Mouse (Mus musculus): ENCODE measurements around the gene Ehbp1. TPM values are rescaled to one million over a fixed set of nuclear protein-coding genes. Genes with fewer than 3 reads are reported as not detected.

The Ehbp1 gene
- polyA plus RNA-seq, 1 experiment from 2014 or later = 8.6 TPM

DNA sequence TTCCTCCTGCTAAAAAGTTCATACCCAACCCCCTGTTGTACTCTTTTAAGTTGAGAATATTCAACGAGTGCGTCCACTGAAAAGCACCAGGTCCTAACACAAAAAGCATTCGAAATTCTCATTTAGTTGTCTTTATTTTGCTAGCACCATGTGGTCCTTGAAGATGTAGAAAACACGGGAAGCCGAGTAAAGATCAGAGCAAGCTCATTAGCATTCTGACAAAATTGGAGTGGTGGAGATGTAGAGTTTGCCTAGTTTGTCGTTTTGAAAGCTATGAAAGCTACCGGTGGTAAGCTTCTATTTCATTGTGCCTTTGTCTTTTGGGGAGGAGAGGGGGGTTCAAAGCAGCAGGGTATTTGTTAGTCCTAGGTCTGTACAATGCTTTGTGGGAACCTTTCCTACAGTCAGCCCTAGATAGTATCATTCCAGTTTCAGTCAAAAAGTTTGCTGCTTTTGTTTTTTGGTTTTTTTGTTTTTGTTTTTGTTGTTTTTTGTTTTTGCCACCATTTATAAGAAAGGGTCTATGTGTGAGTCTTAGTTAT lies 307.5 kb downstream of the Ehbp1 start:
- H3K36me3 ChIP-seq = no peaks in the 10 kb centered on the region
- H3K9ac ChIP-seq = no peak overlapping the region
- no peak overlapping the region for H3K27ac ChIP-seq
- H3K9me3 ChIP-seq (replicated peaks) = no peaks in the 10 kb centered on the region
- no peaks in the 10 kb centered on the region for H3K27me3 ChIP-seq
- no peak overlapping the region for H3K4me2 ChIP-seq
- ATAC-seq (replicated peaks; ENCODE audit: low FRiP score) = no peak
- 57% methylated on average over 7 of the region's 7 CpGs for WGBS
- H3K4me1 ChIP-seq = no peaks in the 10 kb centered on the region
- no peak overlapping the region for H3K4me3 ChIP-seq (replicated peaks)

DNA sequence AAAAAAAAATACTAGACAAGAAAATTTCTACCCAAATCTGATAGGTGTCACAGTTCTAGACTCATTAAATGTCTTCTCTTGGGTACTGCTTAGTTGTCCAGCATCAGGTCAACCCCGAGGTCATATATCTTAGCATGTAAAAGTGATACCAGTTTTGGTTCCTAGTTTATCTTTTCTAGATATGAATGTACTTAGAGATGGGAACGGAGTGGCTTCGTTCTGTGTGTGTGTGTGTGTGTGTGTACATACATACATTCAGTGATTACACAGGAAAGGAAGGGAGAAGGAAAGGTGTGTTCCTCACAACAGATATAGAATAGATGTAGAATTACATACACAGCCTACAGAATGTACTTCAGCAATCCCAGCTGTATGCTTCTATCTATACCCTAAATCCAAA lies 308.5 kb downstream of the Ehbp1 start:
- Histone ChIP-seq H3K9ac (no peak overlapping the region), H3K9me3 (replicated peaks) (no peaks in the 10 kb centered on the region), H3K27ac (no peak overlapping the region), H3K27me3 (no peaks in the 10 kb centered on the region), H3K4me1 (no peaks in the 10 kb centered on the region), H3K36me3 (no peaks in the 10 kb centered on the region), H3K4me2 (no peak overlapping the region), H3K4me3 (replicated peaks) (no peak overlapping the region)
- WGBS = 98% methylated on average over 3 of the region's 3 CpGs
- ATAC-seq (replicated peaks; ENCODE audit: low FRiP score) = no peak

DNA sequence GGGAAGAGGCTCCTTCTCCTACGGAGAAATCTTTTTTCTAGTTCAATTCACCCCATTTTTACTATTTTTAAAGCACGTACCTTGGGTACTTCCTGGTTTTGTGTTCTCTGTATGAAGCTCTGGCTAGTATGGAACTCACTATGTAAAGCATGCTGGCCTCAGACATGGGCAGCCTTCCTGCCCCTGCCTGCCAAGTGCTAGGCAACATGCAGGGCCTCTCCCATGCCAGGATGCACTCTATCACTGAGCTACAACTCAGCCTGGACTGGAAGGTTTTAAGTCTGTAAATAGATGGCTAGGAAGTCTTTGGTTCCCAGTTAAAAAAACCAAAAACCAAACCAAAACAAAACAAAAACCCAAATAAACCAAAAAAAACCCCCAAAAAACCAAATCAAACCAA lies 321.5 kb downstream of the Ehbp1 start:
- WGBS = 87% methylated on average over 2 of the region's 2 CpGs
- H3K27me3 ChIP-seq = no peaks in the 10 kb centered on the region
- H3K4me1 ChIP-seq = no peaks in the 10 kb centered on the region
- H3K4me3 ChIP-seq (replicated peaks) = no peak overlapping the region
- H3K27ac ChIP-seq = no peak overlapping the region
- H3K9me3 ChIP-seq (replicated peaks) = no peaks in the 10 kb centered on the region
- ATAC-seq (replicated peaks; ENCODE audit: low FRiP score) = no peak
- no peak overlapping the region for H3K4me2 ChIP-seq
- peaks cover 4% of the 10 kb centered on the region; the same call in 1 of the 2 replicates for H3K36me3 ChIP-seq
- no peak overlapping the region for H3K9ac ChIP-seq

DNA sequence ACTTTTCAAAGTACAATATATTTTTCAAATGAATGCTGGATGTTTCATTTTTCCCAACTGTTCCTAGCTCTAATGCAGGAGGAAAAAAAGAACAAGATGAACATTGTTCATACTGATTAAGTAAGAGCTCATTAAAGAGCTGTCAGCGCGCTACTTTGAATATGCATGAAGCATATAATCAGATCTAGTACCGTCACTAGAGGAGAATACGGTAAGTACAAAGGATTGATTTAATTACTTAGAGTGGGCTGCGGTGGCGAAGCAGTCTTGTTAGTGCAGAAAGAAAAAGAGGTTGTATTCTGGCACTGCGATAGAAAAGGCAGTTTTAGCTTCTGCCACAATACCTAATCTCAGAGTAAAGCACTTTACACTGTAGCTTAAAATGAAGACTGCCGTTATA lies 324.6 kb downstream of the Ehbp1 start:
- H3K9ac ChIP-seq = no peak overlapping the region
- no peak overlapping the region for H3K4me2 ChIP-seq
- no peaks in the 10 kb centered on the region for H3K27me3 ChIP-seq
- no peaks in the 10 kb centered on the region for H3K4me1 ChIP-seq
- H3K36me3 ChIP-seq = peaks cover 4% of the 10 kb centered on the region; the same call in 1 of the 2 replicates
- no peak overlapping the region for H3K27ac ChIP-seq
- H3K4me3 ChIP-seq (replicated peaks) = no peak overlapping the region
- 69% methylated on average over 8 of the region's 8 CpGs for WGBS
- no peak for ATAC-seq (replicated peaks; ENCODE audit: low FRiP score)
- H3K9me3 ChIP-seq (replicated peaks) = no peaks in the 10 kb centered on the region

DNA sequence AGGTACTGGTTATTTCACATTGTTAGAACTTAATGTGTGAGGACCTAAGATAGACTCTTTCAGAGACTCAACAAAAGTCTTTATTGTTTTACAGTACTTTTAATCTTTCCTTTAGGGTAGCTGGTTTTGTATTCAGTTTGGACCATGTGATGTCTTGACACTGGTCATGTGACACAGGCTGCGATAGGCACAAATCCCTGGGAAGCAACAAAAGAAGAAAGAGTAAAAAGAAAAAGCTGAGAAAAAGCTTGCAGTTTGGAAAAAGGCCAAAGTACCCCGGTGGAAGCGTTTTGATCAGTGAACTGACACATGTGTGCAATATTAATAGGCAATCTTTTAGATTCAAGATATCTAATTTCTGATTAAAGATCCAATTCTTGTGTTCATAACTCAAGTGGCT lies 325.8 kb downstream of the Ehbp1 start:
- no peak overlapping the region for H3K27ac ChIP-seq
- no peak for ATAC-seq (replicated peaks; ENCODE audit: low FRiP score)
- no peak overlapping the region for H3K4me2 ChIP-seq
- peaks cover under 1% of the 10 kb centered on the region for H3K27me3 ChIP-seq
- H3K4me3 ChIP-seq (replicated peaks) = no peak overlapping the region
- peaks cover 3% of the 10 kb centered on the region; the same call in 1 of the 2 replicates for H3K36me3 ChIP-seq
- no peaks in the 10 kb centered on the region for H3K9me3 ChIP-seq (replicated peaks)
- H3K9ac ChIP-seq = no peak overlapping the region
- 81% methylated on average over 3 of the region's 3 CpGs for WGBS
- H3K4me1 ChIP-seq = no peaks in the 10 kb centered on the region

DNA sequence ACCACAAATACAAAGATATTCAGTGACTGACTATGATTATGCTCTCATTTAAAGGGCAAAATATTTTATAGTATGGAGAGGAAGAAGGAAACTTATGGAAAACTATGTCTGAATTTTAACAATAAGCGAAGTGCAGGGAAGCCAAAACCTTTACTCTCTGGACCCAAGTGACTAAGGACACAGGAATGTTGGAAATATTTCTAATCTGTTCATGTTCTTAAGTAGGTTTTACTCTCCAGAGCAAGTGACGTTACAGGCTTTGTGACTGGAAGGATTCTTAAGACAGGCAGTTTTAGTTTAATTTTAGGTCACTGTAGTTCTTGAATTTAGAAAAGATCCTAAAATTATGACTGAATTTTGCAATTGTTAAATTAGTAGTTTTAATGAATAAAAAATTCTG lies 333.3 kb downstream of the Ehbp1 start:
- ATAC-seq (replicated peaks; ENCODE audit: low FRiP score) = no peak
- Histone ChIP-seq H3K27me3 (peaks cover 67% of the 10 kb centered on the region), H3K27ac (no peak overlapping the region), H3K4me1 (peaks cover 18% of the 10 kb centered on the region), H3K9ac (no peak overlapping the region), H3K4me2 (no peak overlapping the region), H3K4me3 (replicated peaks) (no peak overlapping the region), H3K9me3 (replicated peaks) (no peaks in the 10 kb centered on the region), H3K36me3 (no peaks in the 10 kb centered on the region)
- 22% methylated on average over 2 of the region's 2 CpGs for WGBS

DNA sequence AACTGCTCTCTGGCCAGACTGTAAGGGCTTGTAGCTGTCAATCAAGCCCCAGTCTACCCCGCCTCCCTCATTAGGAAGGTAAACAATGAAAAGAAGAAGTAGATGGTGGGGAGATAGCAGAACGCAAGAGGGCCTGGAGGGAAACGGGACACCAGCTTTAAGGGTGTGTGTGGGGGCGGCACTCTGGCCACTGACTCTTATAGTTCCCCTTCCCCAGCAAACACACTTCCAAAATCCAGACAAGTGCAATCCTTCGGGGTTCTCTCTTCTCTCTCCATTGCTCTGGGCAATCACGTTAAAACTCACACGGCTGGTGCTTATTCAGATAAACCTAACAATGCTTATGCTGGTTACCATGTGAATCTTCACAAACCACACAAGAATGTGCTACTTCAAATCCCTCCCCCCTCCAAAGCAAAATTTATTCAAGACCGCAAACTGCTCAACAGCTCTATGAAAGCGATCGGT lies 333.9 kb downstream of the Ehbp1 start:
- Histone ChIP-seq H3K9ac (no peak overlapping the region), H3K36me3 (no peaks in the 10 kb centered on the region), H3K27ac (no peak overlapping the region), H3K4me3 (replicated peaks) (no peak overlapping the region), H3K4me1 (peaks cover 24% of the 10 kb centered on the region), H3K27me3 (peaks cover 74% of the 10 kb centered on the region), H3K9me3 (replicated peaks) (no peaks in the 10 kb centered on the region), H3K4me2 (no peak overlapping the region)
- ATAC-seq (replicated peaks; ENCODE audit: low FRiP score) = no peak
- WGBS = 7% methylated on average over 10 of the region's 10 CpGs

DNA sequence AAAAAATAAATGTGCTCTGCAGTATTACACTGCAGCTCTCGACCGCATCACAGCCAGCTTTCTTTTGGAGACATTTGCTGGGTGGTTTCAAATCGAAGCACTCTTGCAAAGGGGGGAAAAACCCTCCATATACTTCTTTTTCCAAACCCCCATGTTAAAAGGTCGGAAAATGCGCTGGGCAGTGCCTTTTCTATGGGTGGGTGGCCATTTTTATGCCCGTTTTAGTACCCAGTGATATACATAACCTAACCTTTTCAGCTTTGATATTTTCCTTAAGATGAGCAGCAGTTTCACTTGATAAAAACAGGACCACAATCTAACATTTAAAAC lies 334.3 kb downstream of the Ehbp1 start:
- Histone ChIP-seq H3K9me3 (replicated peaks) (no peaks in the 10 kb centered on the region), H3K4me2 (no peak overlapping the region), H3K27me3 (peaks cover 78% of the 10 kb centered on the region), H3K27ac (no peak overlapping the region), H3K4me1 (peaks cover 27% of the 10 kb centered on the region), H3K36me3 (no peaks in the 10 kb centered on the region), H3K9ac (no peak overlapping the region), H3K4me3 (replicated peaks) (no peak overlapping the region)
- ATAC-seq (replicated peaks; ENCODE audit: low FRiP score) = no peak
- WGBS = 8% methylated on average over 6 of the region's 6 CpGs

DNA sequence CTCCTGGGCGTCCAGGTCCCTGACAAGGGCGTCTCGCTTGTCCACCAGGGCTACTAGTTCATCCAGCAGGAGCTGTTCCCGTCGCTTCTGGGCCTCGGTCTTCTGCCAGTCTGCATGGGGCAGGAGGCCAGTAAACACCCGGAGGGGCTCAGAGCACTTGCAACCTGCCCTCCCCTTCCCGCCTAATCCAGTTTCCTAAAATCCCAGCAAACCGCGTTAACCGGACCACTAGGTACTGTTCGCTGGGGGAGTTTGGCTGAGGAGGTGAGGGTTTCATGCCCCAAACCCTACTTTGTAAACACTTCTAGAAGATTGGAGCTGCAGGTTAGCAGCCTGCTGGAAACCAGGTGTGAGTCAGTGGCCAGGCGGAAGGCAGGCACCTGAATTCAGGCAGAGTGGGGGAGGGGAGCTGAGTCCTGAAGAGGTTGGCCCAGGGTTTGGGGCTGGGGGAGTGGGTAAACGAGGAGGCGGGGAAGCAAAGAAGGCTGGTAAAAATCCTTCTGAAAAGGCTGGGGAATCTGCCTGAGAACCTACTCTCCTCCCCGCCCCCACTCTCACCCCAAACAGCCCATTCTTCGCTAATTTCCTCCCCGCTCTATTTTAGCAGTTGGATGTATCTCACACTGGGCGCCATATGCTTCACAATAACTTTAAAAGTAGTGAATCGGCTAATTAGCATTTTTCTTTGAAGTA lies 334.9 kb downstream of the Ehbp1 start:
- WGBS = 13% methylated on average over 20 of the region's 20 CpGs
- ATAC-seq (replicated peaks; ENCODE audit: low FRiP score) = 0 out of 2 replicates have a peak, but pooled peaks have one; percentile 10
- no peaks in the 10 kb centered on the region for H3K9me3 ChIP-seq (replicated peaks)
- no peaks in the 10 kb centered on the region for H3K36me3 ChIP-seq
- no peak overlapping the region for H3K4me3 ChIP-seq (replicated peaks)
- no peak overlapping the region for H3K9ac ChIP-seq
- no peak overlapping the region for H3K27ac ChIP-seq
- peaks cover 82% of the 10 kb centered on the region for H3K27me3 ChIP-seq
- H3K4me2 ChIP-seq = no peak overlapping the region
- peaks cover 30% of the 10 kb centered on the region for H3K4me1 ChIP-seq

DNA sequence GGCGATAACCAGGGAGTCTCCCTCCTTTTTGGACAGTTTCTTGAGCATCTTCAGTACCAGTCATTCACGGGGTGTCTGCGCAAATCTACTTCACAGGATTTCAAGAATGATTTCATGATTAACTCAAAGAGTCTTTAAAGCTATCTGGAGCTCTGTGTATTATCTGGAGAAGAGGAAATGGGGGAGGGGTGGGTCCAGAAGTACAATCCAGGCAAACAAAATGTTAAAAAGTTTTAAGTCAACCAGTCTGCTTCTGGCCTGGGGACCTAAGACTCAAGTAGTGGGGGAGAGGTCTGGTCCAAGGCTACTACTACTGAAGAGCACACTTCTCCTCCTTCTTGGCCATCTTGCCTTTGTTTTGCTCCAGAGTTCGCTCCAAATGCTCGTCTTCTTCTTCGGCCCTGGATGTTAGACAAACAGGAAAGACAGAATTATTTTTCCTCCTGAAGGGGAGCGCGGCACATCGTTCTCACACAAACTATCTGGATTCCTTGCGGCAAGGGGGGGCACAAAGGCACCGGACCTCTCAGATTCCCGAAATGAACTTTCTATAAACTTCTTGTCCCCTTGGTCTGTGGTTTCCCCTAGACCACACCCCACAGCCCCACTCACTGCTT lies 335.5 kb downstream of the Ehbp1 start:
- H3K9ac ChIP-seq = no peak overlapping the region
- no peak overlapping the region for H3K4me2 ChIP-seq
- no peaks in the 10 kb centered on the region for H3K36me3 ChIP-seq
- ATAC-seq (replicated peaks; ENCODE audit: low FRiP score) = no peak
- peaks cover 88% of the 10 kb centered on the region for H3K27me3 ChIP-seq
- no peak overlapping the region for H3K27ac ChIP-seq
- WGBS = 33% methylated on average over 12 of the region's 12 CpGs
- no peak overlapping the region for H3K4me3 ChIP-seq (replicated peaks)
- no peaks in the 10 kb centered on the region for H3K9me3 ChIP-seq (replicated peaks)
- H3K4me1 ChIP-seq = peaks cover 37% of the 10 kb centered on the region

DNA sequence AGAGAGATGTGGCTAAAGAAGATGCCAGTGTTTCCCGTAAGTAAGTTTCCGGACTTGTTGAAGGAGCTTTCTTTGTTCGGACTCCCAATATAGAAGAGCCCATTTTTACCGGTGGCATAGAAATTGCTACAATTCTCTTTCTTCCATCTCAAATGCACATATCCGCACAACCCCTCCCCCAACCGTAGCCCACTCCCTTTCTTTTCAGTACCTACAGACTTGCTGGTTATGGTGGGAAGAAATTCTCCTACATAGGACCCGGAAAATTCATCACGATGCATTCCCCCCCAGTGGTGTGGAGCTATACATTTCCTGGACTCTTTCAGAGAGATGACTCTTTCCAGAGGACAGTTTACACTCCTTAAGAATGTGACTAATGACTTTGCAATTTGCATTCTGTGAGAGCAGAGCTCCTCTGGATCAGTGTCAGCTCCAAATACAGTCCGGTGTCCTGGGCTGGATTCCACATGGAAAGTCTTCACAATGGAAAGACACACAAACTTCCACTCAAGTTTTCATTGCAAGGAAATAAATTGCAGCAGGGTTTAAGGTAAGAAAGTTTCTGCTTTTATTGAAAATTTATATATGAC lies 336.7 kb downstream of the Ehbp1 start:
- no peaks in the 10 kb centered on the region for H3K36me3 ChIP-seq
- H3K4me2 ChIP-seq = no peak overlapping the region
- H3K9me3 ChIP-seq (replicated peaks) = no peaks in the 10 kb centered on the region
- ATAC-seq (replicated peaks; ENCODE audit: low FRiP score) = no peak
- peaks cover 49% of the 10 kb centered on the region for H3K4me1 ChIP-seq
- H3K4me3 ChIP-seq (replicated peaks) = no peak overlapping the region
- H3K27me3 ChIP-seq = peaks cover 90% of the 10 kb centered on the region
- no peak overlapping the region for H3K27ac ChIP-seq
- H3K9ac ChIP-seq = no peak overlapping the region
- 15% methylated on average over 9 of the region's 9 CpGs for WGBS

DNA sequence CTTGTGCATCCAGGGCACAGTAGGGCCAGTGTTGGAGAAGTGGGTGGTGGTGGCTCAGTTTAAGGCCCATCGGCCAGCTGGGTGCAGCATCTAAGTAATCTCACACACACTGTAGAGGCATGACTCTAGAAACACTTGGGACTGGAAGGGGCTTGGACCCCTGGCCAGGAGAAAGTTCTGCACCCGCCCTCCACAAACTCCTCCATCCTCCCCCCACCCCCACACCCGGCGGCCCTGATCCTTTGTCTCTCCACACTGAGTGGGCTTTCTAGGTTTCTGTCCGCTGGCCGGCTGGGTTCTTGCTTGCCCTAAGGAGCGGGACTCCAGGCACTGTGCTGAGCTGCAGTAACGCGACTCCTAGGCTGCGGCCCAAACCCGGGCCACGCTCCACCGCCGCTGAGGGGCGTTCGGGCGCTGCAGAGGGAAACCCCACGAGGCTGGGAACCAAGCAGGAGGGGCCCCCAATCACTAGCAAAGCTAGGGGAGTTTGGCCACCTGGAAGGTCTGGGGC lies 337.7 kb downstream of the Ehbp1 start:
- Histone ChIP-seq H3K36me3 (no peaks in the 10 kb centered on the region), H3K4me1 (peaks cover 52% of the 10 kb centered on the region), H3K4me2 (peak overlapping the region; percentile 36), H3K4me3 (replicated peaks) (0 out of 2 replicates have a peak overlapping the region, but pooled peaks have one; percentile 9), H3K27me3 (peaks cover 93% of the 10 kb centered on the region), H3K9me3 (replicated peaks) (no peaks in the 10 kb centered on the region), H3K27ac (no peak overlapping the region), H3K9ac (no peak overlapping the region)
- under 1% methylated on average over 18 of the region's 18 CpGs for WGBS
- peak; percentile 61; the same call in 1 of the 2 replicates for ATAC-seq (replicated peaks; ENCODE audit: low FRiP score)
